ENCODE assay signal across 26 mouse cellular contexts in genomic region chr16:38503528-38503927, GRCm38 (mm10).
"Had no signal": no experiment of that assay in that cellular context is flagged by ENCODE, and none has a peak within 500 bp of the region (broad histone marks: within the 10 kb centered on the region; RNA-seq: fewer than 3 reads in every experiment).

No protein-coding gene starts in this region.

- H3K9ac ChIP-seq: limb, embryonic 13.5 days; liver, embryonic 12.5 days; liver, embryonic 15.5 days; lung, embryonic 15.5 days; midbrain, embryonic 13.5 days; neural tube, embryonic 13.5 days had no signal

- ATAC-seq: liver, embryonic 12.5 days; midbrain, embryonic 13.5 days; midbrain, embryonic 16.5 days had no signal

- DNase-seq: kidney, adult 9 months; kidney, postnatal 25 days; layer of hippocampus, adult 9-11 months; liver; lung, adult 18-20 months; lung, postnatal 10 days; lung, postnatal 36 days; right cerebral cortex, adult 18-20 months; right cerebral cortex, postnatal 14 days; right cerebral cortex, postnatal 4 days; thymus, adult 18-20 months; thymus, postnatal 36 days had no signal

- H3K4me2 ChIP-seq: limb, embryonic 13.5 days; liver, embryonic 12.5 days; liver, embryonic 15.5 days; lung, embryonic 15.5 days; midbrain, embryonic 13.5 days; neural tube, embryonic 13.5 days had no signal

- H3K4me1 ChIP-seq: limb, embryonic 10.5 days; limb, embryonic 13.5 days; liver, embryonic 12.5 days; liver, embryonic 15.5 days; lung, embryonic 15.5 days; midbrain, embryonic 10.5 days; midbrain, embryonic 13.5 days; neural tube, embryonic 13.5 days had no signal

- H3K9me3 ChIP-seq: limb, embryonic 10.5 days; limb, embryonic 13.5 days; liver, embryonic 12.5 days; liver, embryonic 15.5 days; lung, embryonic 15.5 days; megakaryocyte, embryonic 14.5 days; midbrain, embryonic 10.5 days; midbrain, embryonic 13.5 days; neural tube, embryonic 13.5 days had no signal

- H3K27ac ChIP-seq: kidney, postnatal 0 days; layer of hippocampus, adult 2 months; limb, embryonic 10.5 days; limb, embryonic 13.5 days; liver, embryonic 12.5 days; liver, embryonic 15.5 days; lung, embryonic 15.5 days; midbrain, embryonic 10.5 days; midbrain, embryonic 13.5 days; neural tube, embryonic 13.5 days; stomach, postnatal 0 days had no signal

- H3K4me3 ChIP-seq: layer of hippocampus, adult 2 months; limb, embryonic 10.5 days; limb, embryonic 13.5 days; liver, embryonic 12.5 days; liver, embryonic 15.5 days; lung, embryonic 15.5 days; megakaryocyte, embryonic 14.5 days; midbrain, embryonic 10.5 days; midbrain, embryonic 13.5 days; myocyte; neural tube, embryonic 13.5 days had no signal

- H3K27me3 ChIP-seq: limb, embryonic 13.5 days; liver, embryonic 12.5 days; liver, embryonic 15.5 days; lung, embryonic 15.5 days; megakaryocyte, embryonic 14.5 days; midbrain, embryonic 13.5 days; neural tube, embryonic 13.5 days had no signal
